Comparison of ENCODE assay signal across 30 mouse cellular contexts in the genomic region with DNA sequence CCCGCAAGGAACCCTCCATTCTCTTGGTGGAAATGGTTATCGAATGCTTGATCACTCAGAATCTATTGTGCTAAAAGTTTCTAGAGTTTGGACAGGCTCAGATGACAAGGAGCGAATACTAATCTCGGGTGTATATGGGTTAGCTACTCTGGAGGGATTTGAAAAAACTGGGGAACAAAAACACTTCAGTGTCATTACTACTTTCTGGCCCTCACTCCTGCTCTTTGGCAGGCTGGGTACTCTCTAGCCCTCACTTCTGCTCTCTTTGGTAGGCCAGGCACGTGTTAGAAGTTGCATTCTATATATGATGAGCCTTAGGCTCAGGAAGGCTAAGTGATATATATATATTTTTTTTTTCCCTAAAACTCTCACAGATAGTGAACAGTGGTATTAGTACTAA. TPM values are rescaled to one million over a fixed set of nuclear protein-coding genes. Genes with fewer than 3 reads are reported as not detected.
"Had no signal": no experiment of that assay in that cellular context is flagged by ENCODE, and none has a peak within 500 bp of the region (broad histone marks: within the 10 kb centered on the region; RNA-seq: fewer than 3 reads in every experiment).

No protein-coding gene starts in this region.

- H3K36me3 ChIP-seq: heart, embryonic 13.5 days; heart, embryonic 15.5 days; hindbrain, embryonic 12.5 days; kidney, embryonic 15.5 days; limb, embryonic 13.5 days; limb, embryonic 15.5 days; liver, embryonic 12.5 days had no signal

- H3K4me3 ChIP-seq: heart, adult 2 months; heart, embryonic 13.5 days; heart, embryonic 15.5 days; hindbrain, embryonic 12.5 days; kidney, embryonic 15.5 days; limb, embryonic 13.5 days; limb, embryonic 15.5 days; liver, embryonic 12.5 days had no signal

- H3K9ac ChIP-seq: heart, embryonic 13.5 days; heart, embryonic 15.5 days; hindbrain, embryonic 12.5 days; kidney, embryonic 15.5 days; limb, embryonic 13.5 days; limb, embryonic 15.5 days; liver, embryonic 12.5 days; liver, embryonic 14.5 days had no signal

- DNase-seq: gastrocnemius, postnatal 14 days; gastrocnemius, postnatal 36 days; heart, adult 11 months; heart, adult 2 months; heart, postnatal 14 days; heart, postnatal 36 days; kidney, adult 11 months; kidney, adult 2 months; kidney, adult 9 months; kidney, postnatal 14 days; kidney, postnatal 36 days; layer of hippocampus, adult 9-11 months; layer of hippocampus, postnatal 36 days; left cerebral cortex, postnatal 4 days had no signal

- H3K4me2 ChIP-seq: heart, embryonic 11.5 days; heart, embryonic 13.5 days; heart, embryonic 15.5 days; hindbrain, embryonic 12.5 days; kidney, embryonic 15.5 days; limb, embryonic 13.5 days; limb, embryonic 15.5 days; liver, embryonic 12.5 days had no signal

- H3K27ac ChIP-seq: heart, adult 2 months; heart, embryonic 13.5 days; heart, embryonic 15.5 days; hindbrain, embryonic 12.5 days; kidney, embryonic 15.5 days; kidney, postnatal 0 days; limb, embryonic 13.5 days; limb, embryonic 15.5 days; liver, embryonic 12.5 days; liver, embryonic 14.5 days had no signal

- H3K9me3 ChIP-seq: heart, embryonic 13.5 days; heart, embryonic 15.5 days; hindbrain, embryonic 12.5 days; kidney, embryonic 15.5 days; limb, embryonic 13.5 days; limb, embryonic 15.5 days; liver, embryonic 12.5 days had no signal

RNA-seq across cellular contexts. Expression of a gene that starts 1.8 kb away (rescaled TPM):
- total RNA-seq: gastrocnemius, adult 18-20 months; gastrocnemius, adult 8-10 months; gastrocnemius, postnatal 14 days; gastrocnemius, postnatal 36 days; heart, adult 2 months; heart, postnatal 14 days; heart, postnatal 36 days; hematopoietic stem cell, adult 5-6 weeks; liver, adult 2 months had no signal
- polyA plus RNA-seq: gonadal fat pad, adult 2 months; heart, adult 2 months; heart, embryonic 11.5 days; heart, embryonic 13.5 days; heart, postnatal 0 days; liver, adult 2 months had no signal
